Mouse (Mus musculus) liver, embryonic 14 days (tissue): ENCODE measurements around the gene Brf1. TPM values are rescaled to one million over a fixed set of nuclear protein-coding genes. Genes with fewer than 3 reads are reported as not detected.

Source experiments
- polyA plus RNA-seq: library from polyadenylated mRNA; depleted of rRNA; stranded (reverse); fragments of >200 nt; gene quantifications from 2 replicates; pipeline ENCODE4 v1.2.3, GENCODE M21; 2012; rRNA removed

Brf1 gene
- 31.0 and 33.3 TPM in 2 replicates for polyA plus RNA-seq

GRCm38 (mm10) chr12:113000294-113001132 lies at the start of gene Brf1:
Gene Brf1 (minus strand): TSS chr12:113000704.

GRCm38 (mm10) chr12:113013604-113014558 lies 13.4 kb upstream of the Brf1 start, which contains the start of gene Pacs2:
Gene Pacs2 (plus strand): TSS chr12:113014508.

DNA sequence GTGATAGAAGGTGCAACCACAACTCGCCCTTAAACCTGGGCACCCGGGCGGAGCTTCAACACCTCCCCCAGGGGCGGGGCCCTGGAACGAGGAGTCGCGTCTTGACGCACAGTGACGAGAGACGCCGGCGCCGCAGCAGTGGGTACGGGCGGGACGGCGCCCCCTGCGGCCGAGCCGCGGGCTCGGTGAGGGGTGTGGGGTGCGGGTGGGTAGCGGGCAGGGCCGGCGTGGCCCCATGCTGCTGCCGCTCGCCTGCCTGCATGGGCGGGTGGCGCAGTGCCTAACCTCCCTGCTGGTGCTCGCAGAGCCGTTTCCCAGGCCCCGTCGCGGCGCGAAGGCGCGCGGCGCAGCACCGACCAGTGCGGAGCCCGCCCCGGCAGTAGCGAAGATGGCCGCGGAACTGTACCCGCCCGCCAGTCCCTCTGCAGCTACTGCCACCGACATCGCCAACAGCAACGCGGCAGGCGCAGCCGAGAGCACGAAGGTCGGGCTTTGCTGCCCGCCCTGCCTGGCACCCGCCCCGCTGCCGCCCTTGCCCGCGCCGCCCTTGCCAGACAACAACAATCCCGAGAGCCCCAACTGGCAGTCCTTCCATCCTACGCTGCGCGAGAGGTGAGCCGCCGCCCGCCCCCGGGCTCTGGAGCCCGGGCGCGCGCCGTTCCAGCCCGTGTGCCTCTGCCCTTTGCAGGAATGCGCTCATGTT lies 24.0 kb downstream of the Brf1 start, which contains the start of gene Btbd6:
Gene Btbd6, plus strand, starts transcription at position 112 of the 703 bp plus-strand sequence.

DNA sequence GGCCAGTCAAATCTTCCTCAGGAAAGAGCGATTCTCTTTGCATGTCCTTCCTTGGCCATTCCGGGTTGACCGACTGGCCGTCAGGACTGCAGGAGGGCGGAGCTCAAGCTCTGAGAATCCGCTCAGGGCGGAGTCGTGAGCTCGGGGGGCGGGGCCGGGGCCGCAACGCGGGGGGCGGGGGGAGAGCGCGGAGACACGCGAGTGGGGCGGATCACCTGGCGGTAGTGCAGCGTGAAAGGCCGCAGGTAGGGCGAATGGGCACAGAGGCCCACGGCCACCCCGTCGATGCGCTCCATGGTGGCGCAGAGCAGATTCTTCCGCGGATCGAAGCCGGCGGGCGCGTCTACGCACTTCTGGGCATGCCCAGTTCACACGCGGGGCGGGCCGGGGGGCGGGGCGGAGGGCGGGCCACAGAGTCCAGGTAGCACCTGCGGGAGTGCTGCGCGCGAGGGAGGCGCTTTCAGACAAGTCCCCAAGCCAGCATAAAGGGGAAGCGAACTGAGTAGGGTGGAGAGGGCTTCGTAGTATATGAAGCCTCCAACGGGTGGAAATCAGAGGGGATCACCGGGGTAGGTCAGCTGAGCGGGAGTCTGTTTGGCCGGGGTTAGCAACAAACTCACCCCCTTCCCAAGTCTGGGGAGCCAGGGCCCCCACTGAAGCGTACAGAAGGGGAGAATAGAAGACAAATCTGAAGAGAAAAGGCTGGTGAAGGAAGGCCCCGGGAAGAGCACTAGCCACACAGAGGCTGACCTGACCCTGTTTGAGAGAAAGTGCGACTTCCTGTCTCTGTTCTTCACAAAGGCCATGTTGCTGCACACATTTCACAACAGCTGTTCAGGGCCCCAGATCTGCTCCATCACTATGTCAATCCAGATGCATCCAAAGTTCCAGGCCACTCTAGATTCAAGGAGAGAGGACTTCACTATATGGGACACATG lies 58.5 kb downstream of the Brf1 start, which contains the start of gene Nudt14:
Gene Nudt14, minus strand, starts transcription at position 349 of the 938 bp plus-strand sequence.

GRCm38 (mm10) chr12:112929562-112930352 lies 70.7 kb downstream of the Brf1 start, which contains the start of gene Jag2:
Gene Jag2 (minus strand): TSS chr12:112929776.

Other genes with a start within 250 kb of the Brf1 start
- 8.9 and 14.4 TPM in 2 replicates for gene Pld4, start 240.0 kb downstream of the Brf1 start, polyA plus RNA-seq
- gene Ahnak2, start 198.0 kb downstream of the Brf1 start, polyA plus RNA-seq = 0.06 and 0.15 TPM in 2 replicates
- 0.16 and 0.19 TPM in 2 replicates for gene Clba1, start 191.8 kb downstream of the Brf1 start, polyA plus RNA-seq
- 37.9 and 43.0 TPM in 2 replicates for gene Cdca4, start 171.3 kb downstream of the Brf1 start, polyA plus RNA-seq
- gene Gpr132, start 132.5 kb downstream of the Brf1 start, polyA plus RNA-seq = 0.27 and 0.40 TPM in 2 replicates
- gene Jag2, start 70.9 kb downstream of the Brf1 start, polyA plus RNA-seq = 0.26 and 0.30 TPM in 2 replicates
- 6.9 and 7.9 TPM in 2 replicates for gene Nudt14, start 58.6 kb downstream of the Brf1 start, polyA plus RNA-seq
- gene Btbd6, start 24.2 kb downstream of the Brf1 start, polyA plus RNA-seq = 3.4 and 5.0 TPM in 2 replicates
- 10.3 and 11.2 TPM in 2 replicates for gene Pacs2, start 13.8 kb upstream of the Brf1 start, polyA plus RNA-seq
- not detected in 2 replicates for gene Tex22, start 73.8 kb upstream of the Brf1 start, polyA plus RNA-seq
- 20.7 and 22.6 TPM in 2 replicates for gene Mta1, start 97.6 kb upstream of the Brf1 start, polyA plus RNA-seq
- 25.7 and 29.8 TPM in 2 replicates for gene Crip2, start 139.5 kb upstream of the Brf1 start, polyA plus RNA-seq
- 84.7 and 100 TPM in 2 replicates for gene Crip1, start 145.6 kb upstream of the Brf1 start, polyA plus RNA-seq
- gene Tedc1, start 155.7 kb upstream of the Brf1 start, polyA plus RNA-seq = 7.2 and 7.9 TPM in 2 replicates
- gene Tmem121, start 185.2 kb upstream of the Brf1 start, polyA plus RNA-seq = 0.25 and 0.37 TPM in 2 replicates